9 mouse cellular contexts compared by ENCODE assay signal in genomic region chr15:75062030-75062574, GRCm38 (mm10). TPM values are rescaled to one million over a fixed set of nuclear protein-coding genes. Genes with fewer than 3 reads are reported as not detected.
DNase-seq lines count a peak whose midpoint lies in the region.
"Not testable (repeated sequence)": the region's sequence is repeated elsewhere in the genome, so short reads cannot be mapped to it uniquely, and the experiment has no call there.
"Had no signal": no experiment of that assay in that cellular context is flagged by ENCODE, and none has a peak within 500 bp of the region (broad histone marks: within the 10 kb centered on the region; RNA-seq: fewer than 3 reads in every experiment).

No protein-coding gene starts in this region.

- intact Hi-C loops in left cerebral cortex, postnatal 10 days (cut with DNase I): not testable (repeated sequence)

- peak; percentile 68 for DNase-seq in R1 (ENCODE audit: low read depth, low spot score)
- DNase-seq in cerebellum, adult 8-10 months: peak; percentile 45
- peak; percentile 28 to 46 for DNase-seq in frontal cortex, postnatal 36 days (ENCODE audit: low spot score in 2 of 2)
- DNase-seq in induced T-regulatory cell, adult 2 months (ENCODE audit: low read depth): peak; percentile 87
- peak; percentile 6 to 54 for DNase-seq in left cerebral cortex, postnatal 10 days (ENCODE audit: extremely low spot score in 1 of 2, low spot score in 2 of 2)
- peak; percentile 47 for DNase-seq in mesoderm, embryonic 11.5 days (ENCODE audit: low read depth, low spot score)
- DNase-seq in spleen, adult 12 weeks (ENCODE audit: low spot score): peak; percentile 30
- peak; percentile 50 to 60 for DNase-seq in urinary bladder, postnatal 36 days (ENCODE audit: low spot score in 2 of 2)

RNA-seq across cellular contexts. Expression of gene Ly6c1, which starts 13.5 kb away (rescaled TPM):
- 10 to 100 TPM; 18.4 to 25.6 TPM for total RNA-seq in left cerebral cortex, postnatal 10 days (2021)
- total RNA-seq: hematopoietic stem cell, adult 5-6 weeks had no signal

RNA-seq across cellular contexts. Expression of gene Ly6c2, which starts 49.7 kb away (rescaled TPM):
- total RNA-seq in left cerebral cortex, postnatal 10 days (2021): 1 to 10 TPM in 1 of 2 experiments, under 1 TPM in 1; 0.55 to 1.2 TPM

Comparison
In these comparisons a context has a peak if more than half of its experiments do, and no peak if none do; other contexts are left out.
1. Peak in every context shown above with its lines: DNase-seq.
2. DNase-seq: peak in every context shown above with its lines; median percentile 87 in induced T-regulatory cell, adult 2 months; 68 in R1; 55 in urinary bladder, postnatal 36 days; 47 in mesoderm, embryonic 11.5 days; 45 in cerebellum, adult 8-10 months; 37 in frontal cortex, postnatal 36 days; 30 in left cerebral cortex, postnatal 10 days; 30 in spleen, adult 12 weeks.